Mouse (Mus musculus) lung, adult 18-20 months (tissue): ENCODE data around the gene Etl4.

Experiments used
- DNase-seq, 2 experiments: peaks; one replicate each; pipeline ENCODE4 v3.0.0; 2022; ENCODE audit warnings: mixed read lengths in 2 of 2

Etl4 gene

DNA sequence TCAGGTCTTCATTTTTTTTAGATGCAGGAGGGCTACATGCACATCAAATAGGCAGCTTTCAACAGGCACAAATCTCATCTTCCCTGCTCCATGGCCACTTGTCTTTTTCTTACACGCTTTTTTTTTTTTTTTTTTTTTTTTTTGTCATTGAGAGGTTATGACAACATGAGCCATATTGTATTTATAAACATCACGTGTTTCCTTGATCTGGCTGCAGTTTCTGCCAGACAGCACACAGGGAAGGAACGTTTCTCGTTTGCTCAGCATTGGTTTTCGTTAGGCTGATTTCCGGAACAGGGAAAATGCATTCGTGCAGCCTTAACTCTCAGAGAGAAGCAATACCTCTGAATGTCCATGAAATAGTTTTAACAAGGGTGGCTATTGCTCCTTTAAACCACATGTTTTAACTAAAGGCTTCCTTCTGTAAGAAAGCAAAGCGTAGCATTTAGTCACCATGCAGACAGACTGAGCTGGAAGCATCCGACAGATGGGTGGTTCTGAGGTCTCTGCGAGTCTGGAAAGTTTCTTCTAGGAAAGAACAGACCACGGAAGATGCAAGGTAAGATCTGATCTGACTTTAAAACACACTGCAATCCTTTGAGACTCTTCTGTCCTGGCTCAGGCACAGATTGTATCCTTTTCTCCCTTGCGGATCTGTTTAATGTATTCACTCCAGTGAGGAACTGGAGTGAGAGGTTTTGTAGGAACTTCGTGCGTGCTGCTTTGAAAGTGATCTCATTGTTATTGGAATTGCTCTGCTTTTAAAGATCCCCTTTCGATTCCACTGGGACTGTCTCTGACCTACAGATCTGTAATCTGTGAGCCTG lies 812.8 kb downstream of the Etl4 start:
- DNase-seq = peak in 1 of 2 experiments; percentile 20

GRCm38 (mm10) chr2:20723990-20724745 lies 814.6 kb downstream of the Etl4 start:
- no peak for DNase-seq

DNA sequence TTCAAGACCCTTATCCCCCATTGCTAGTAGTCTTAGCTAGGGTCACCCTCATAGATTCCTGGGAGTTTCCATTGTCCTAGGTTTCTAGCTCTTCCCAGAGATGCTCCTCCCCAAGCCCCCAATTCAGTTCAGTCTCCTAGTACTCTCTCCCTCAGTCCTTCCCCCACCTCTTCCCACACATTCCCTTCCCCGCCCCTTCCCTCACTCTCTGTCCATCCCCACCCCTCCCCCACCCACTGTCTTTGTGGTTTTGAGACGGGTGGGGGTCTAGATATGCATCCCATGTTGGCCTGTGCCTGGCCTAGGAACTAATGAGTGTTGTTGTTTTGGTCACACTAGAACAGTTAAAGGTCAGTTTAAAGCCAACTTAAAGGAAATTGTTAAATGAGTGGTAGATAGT lies 817.4 kb downstream of the Etl4 start:
- DNase-seq = no peak

DNA sequence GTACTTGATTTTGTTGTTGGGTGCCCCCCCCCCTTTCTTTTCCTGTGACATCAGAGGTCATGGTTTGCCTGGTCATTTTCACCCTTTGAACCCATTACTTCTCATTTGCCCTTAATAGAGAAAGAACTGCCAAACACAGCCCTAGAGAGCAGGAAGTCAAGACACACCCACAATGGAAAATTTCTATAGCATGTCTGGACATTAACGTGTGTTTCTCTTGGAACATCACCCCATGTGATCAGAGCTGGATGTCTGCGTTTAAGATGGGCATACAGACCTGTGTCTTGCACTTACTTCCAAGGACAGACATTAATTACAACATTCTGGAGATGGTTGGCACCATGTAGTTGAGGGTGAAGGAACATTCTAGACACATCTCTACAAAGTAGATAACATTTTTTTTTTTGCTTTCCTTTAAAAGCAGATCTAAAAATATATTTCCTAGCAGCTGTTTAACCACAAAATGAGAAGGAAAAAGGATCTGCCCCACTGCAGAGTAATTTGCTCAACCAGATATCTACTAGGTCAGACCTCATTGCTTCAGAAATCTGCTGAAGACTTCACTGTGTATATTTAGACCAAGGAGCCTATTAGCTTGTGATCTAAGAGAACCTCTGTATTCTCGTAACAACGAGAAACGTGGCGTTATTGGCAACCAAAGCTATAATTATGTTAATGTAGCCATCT lies 818.3 kb downstream of the Etl4 start:
- DNase-seq = no peak

DNA sequence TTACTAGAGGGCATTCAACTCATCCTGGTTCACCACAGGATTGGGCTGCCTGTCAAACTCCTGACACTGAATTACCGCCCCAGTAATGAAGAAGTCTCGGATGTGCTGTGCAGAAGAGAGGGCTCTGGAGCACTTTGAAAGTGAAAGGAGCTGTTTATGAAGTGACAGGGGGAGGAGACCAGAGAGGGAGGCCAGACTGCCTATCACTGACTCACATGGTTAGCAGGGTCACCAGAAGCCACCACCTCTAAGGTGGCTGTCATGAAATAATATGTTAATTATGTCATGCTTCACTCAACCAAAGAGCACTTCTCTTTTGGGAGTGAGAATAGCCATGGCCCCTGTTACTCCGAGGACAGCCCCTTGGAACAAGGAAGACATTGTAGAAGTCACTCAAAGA lies 825.9 kb downstream of the Etl4 start:
- no peak for DNase-seq

DNA sequence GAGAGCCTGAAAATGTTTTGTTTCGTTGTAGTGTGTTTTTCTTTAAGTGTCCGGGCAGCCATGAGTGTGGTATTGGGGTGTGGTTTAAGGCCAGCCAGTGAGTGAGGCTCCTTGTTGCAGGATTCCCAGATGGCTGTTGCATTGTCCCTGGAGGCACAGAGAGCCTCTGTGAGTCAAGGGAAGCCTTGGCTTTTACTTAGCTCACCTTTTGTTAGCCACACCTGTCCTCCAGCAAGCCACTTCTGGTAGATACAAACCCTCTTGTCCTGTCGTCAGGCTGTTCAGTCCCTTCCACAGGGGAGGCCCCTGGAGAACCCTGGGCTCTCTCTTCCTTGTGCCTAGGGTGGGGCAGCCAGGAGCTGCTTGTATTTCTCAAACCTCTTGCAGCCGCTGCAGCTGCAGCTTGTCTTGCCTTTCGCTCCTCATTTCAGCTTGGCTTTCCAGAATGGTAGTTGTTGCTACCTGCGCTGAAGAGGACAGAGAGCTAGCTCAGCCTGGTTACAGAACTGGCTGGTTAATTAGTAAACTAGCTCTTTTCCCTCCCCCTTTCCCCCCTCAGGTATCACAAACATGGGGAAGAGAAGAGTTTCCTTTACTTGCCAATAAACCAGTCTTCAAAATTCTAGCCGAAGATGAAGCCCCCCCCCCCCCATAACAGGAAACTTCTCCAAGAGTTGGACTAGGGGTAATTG lies 826.9 kb downstream of the Etl4 start:
- peak in 1 of 2 experiments; percentile 40 for DNase-seq

- peak; percentile 21 to 61 for DNase-seq
These were observed 827.7 kb downstream of the Etl4 start for GRCm38 (mm10) chr2:20737112-20737808.

DNA sequence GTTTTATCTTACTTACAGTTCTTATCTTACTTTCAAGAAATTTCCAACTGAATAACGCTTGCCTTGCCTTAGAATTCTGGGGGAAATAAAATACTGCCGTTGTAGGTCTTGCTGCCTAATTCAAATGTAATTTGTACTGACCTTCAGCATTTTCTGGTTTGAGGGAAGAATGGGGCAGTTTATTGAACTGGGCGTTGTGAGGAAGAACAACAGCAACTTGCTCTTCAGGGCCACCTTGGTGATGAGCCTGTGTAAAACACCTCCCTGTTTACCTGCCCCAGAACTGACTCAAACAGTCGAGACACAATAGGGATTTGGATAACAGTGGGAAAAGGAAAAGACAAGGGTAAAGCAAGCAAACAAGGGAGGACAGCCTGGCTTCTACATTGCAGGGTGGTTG lies 828.3 kb downstream of the Etl4 start:
- DNase-seq = no peak

- DNase-seq = no peak
These were observed 838.1 kb downstream of the Etl4 start for GRCm38 (mm10) chr2:20747723-20748122.

DNA sequence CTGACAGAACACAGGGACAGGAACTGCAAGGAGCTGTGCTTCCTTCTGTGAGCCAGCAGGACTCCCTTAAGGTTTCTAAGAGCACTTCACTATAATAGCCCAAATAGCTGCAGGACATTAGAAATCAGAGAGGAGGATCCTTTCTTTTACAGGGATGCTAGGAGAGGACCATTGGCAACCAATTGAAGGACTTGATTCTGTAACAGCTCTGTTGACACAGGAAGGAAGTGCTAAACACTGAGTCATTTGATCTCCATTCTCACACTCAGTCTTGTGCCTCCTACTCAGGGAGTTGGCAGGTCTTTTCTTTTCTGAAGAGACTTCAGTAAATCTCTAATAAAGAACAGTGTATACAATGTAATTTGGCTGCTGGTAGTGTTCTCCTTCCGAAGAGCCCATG lies 838.9 kb downstream of the Etl4 start:
- DNase-seq = peak in 1 of 2 experiments; percentile 15

GRCm38 (mm10) chr2:20749687-20750086 lies 840.1 kb downstream of the Etl4 start:
- no peak for DNase-seq

DNA sequence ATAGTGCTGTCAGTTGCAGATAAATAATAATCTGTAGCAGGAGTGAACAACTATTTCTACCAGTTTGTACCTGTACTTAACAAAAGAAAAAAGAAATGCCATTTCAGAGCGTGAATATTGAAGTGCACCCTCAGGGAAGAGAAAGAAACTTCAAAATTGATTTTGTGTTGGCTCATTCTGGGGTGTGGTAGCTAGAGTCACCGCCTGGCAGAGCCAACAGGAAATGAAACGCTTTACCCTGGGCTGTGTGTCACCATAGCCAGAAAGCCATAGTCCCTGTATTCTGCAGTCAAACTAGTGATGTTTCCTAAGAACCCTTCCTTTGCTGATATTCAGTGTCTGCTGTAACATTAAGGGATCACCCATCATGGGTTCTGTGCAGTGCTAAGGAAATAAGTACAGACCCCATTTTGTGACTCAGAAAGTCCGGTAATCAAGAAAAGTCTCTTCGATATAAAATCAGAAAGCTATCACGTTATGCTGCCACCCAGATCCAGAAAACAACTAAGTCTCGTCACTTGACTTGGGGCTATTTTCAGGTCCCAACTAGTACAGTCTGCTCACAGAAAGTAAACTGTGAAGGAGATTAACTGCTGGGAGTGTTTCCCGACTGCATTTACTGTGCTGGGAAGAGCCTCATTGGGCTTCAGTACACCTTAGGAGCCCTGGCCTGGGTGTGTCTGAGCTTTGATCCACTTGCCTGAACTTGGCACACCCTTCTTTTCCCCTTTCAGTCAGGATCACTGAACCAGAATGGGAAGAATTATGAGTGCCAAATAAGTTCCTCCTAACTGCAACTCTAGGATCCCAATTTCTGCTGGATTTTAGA lies 843.9 kb downstream of the Etl4 start:
- peak in 1 of 2 experiments; percentile 25 for DNase-seq

- no peak for DNase-seq
These were observed 847.4 kb downstream of the Etl4 start for GRCm38 (mm10) chr2:20756964-20757363.

DNA sequence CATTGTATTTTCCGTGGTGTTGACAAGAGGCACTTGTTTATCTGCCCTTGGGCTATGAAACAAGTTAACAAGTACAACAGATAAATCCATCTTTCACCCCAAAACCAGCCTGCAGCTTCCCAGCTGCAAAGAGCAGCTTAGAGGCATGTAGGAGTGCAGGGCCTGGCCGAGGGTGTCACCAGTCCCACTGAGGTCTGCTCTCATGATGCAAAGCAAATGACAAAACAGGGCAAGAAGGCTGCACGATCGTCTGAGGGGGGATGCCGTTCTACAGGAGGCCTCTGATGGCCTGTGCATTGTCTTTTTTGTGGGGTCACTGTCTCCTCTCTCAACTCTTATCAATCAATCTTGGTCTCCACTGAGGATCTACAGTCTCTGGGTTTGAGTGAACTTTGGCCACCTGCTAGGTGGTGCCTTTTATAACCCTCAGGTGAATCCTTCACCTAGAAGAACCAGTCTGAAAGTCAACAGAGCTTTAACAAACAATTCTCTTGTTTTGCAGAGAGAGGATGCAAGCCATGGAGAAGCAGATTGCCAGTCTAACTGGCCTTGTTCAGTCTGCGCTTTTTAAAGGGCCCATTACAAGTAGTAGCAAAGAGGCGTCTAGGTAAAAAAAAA lies 849.6 kb downstream of the Etl4 start:
- DNase-seq = peak in 1 of 2 experiments; percentile 14

- DNase-seq = no peak
These were observed 851.7 kb downstream of the Etl4 start for GRCm38 (mm10) chr2:20761320-20761719.

DNA sequence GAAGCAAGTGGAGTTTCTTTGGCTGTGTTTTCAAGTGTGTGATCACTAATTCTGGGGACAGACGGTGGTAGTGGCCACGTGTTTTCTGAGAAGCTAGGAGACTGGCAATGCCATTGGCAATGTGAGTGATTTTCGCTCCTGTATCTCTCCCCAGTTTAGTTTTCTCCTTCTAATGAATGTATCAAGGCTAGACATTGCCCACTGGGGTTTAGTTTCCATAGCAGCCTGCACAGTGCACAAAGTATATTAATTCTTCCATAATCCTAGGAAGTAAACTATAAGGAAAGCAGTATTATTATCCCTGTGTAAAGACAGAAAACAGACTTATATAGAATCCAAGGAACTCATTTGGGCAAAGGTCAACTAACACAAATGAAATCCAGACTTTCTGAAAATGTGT lies 852.2 kb downstream of the Etl4 start:
- DNase-seq = no peak

GRCm38 (mm10) chr2:20763511-20764212 lies 854.1 kb downstream of the Etl4 start:
- no peak for DNase-seq

GRCm38 (mm10) chr2:20764566-20765090 lies 855.0 kb downstream of the Etl4 start:
- DNase-seq = no peak

GRCm38 (mm10) chr2:20768681-20769080 lies 859.1 kb downstream of the Etl4 start:
- no peak for DNase-seq

DNA sequence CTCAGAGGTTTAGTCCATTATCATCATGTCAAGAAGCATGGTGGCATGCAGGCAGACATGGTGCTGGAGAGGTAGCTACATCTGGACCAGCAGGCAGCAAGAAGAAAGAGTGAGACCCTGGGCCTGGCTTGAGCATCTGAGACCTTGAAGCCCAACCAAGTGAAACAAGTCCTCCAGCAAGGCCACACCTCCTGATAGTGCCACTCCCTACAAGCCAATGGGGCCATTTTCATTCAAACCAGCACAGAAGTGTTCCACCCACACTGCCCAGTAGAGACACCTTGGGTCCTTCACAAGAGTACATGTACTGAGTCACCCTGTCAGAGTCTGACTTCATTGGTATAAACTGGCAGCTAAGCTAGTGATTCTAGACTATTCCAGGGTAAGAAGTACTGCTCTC lies 860.6 kb downstream of the Etl4 start:
- DNase-seq = no peak
